Mouse (Mus musculus) forebrain, embryonic 12.5 days (tissue): ENCODE results near the gene Osbpl9. TPM values are rescaled to one million over a fixed set of nuclear protein-coding genes. Genes with fewer than 3 reads are reported as not detected.

ENCODE experiments used
- ATAC-seq: fragments of 200-750 bp; cut with Nextera tagmentation; 2 replicates; pipeline ENCODE4 v1.8.0; 2017; ENCODE audit warnings: moderate TSS enrichment; ENCODE audit not compliant: low FRiP score
- H3K27ac ChIP-seq: fragments of 300-500 bp; sonication (generic); 2 replicates; pipeline ENCODE4 v1.5.1; 2016; ENCODE audit warnings: mild to moderate bottlenecking
- H3K27me3 ChIP-seq: fragments of 300-500 bp; sonication (generic); 2 replicates; pipeline ENCODE4 v1.6.1; 2016; ENCODE audit warnings: mild to moderate bottlenecking
- H3K36me3 ChIP-seq: fragments of 300-500 bp; sonication (generic); replicated peaks from 2 replicates; pipeline ENCODE4 v1.6.1; 2016; ENCODE audit warnings: mild to moderate bottlenecking
- H3K4me1 ChIP-seq: fragments of 300-500 bp; sonication (generic); 2 replicates; pipeline ENCODE4 v1.6.1; 2016
- H3K4me2 ChIP-seq: fragments of 300-500 bp; sonication (generic); 2 replicates; pipeline ENCODE4 v1.6.1; 2016; ENCODE audit warnings: mild to moderate bottlenecking, moderate library complexity
- H3K4me3 ChIP-seq: fragments of 300-500 bp; sonication (generic); replicated peaks from 2 replicates; pipeline ENCODE4 v1.5.1; 2016; ENCODE audit warnings: mild to moderate bottlenecking
- H3K9ac ChIP-seq: fragments of 300-500 bp; sonication (generic); 2 replicates; pipeline ENCODE4 v1.6.1; 2016; ENCODE audit warnings: mild to moderate bottlenecking
- H3K9me3 ChIP-seq: fragments of 300-500 bp; sonication (generic); 2 replicates; pipeline ENCODE4 v1.6.1; 2016
- WGBS: fragments of 180-500 bp; shearing (Covaris S2); methylation state at CpG from one replicate; pipeline ENCODE4 v1.1.7; 2016; 5-methylcytosine and 5-hydroxymethylcytosine counted together
- polyA plus RNA-seq: library from polyadenylated mRNA; unstranded; fragments of >200 nt; fragmentation: Nextera tagmentation; extraction: Ambion mirVana; gene quantifications from 2 replicates; pipeline ENCODE4 v1.2.1, GENCODE M21; 2016

The Osbpl9 gene
- polyA plus RNA-seq, 1 experiment from 2014 or later, result 74.6 TPM

GRCm38 (mm10) chr4:109122830-109123555 lies 79.1 kb downstream of the Osbpl9 start:
- Histone ChIP-seq H3K9me3 (no peaks in the 10 kb centered on the region), H3K27me3 (no peaks in the 10 kb centered on the region), H3K4me1 (peaks cover 15% of the 10 kb centered on the region), H3K27ac (no peak overlapping the region), H3K36me3 (no peaks in the 10 kb centered on the region), H3K4me2 (no peak overlapping the region), H3K9ac (no peak overlapping the region), H3K4me3 (no peak overlapping the region)
- WGBS, result 79% methylated on average over 4 of the region's 4 CpGs
- no peak for ATAC-seq

DNA sequence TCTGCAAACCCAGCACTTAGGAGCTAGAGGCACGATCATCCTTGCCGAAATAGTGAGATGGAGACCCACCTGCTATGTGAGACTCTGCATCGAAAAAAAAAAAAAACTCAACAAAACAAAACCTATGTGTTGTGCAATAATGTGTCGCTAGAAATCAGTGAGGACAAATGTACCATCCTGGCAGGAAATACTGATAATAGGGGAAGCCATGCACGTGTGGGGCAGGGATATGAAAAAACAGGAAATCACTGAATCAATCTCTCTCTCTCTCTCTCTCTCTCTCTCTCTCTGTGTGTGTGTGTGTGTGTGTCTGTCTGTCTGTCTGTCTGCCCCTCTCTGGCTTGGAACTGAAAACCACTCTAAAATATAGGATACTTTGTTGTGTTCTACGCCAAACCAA lies 81.3 kb downstream of the Osbpl9 start:
- no peaks in the 10 kb centered on the region for H3K27me3 ChIP-seq

DNA sequence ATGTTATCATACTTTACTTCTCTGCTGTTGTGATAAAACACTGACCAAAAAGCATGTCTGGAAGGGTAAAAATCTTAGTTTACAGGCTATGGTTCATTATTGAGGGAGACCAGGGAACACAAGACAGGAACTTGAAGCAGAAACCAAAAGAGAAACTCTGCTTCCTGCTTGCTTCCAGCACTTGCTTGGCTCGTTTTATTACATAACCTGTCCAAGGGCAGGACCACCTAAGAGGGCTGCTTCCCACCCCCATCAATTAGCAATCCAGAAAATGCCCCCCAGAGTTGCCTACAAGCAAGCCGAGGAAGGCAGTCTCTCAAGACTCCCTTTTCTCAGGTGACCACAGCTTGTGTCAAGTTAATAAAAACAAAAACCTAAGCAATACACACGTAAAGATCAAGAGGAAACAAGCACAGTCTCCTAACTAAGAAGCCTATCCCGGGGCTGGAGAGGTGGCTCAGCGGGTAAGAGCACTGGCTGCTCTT lies 82.4 kb downstream of the Osbpl9 start:
- WGBS, result 87% methylated on average over 5 of the region's 5 CpGs
- Histone ChIP-seq H3K9me3 (no peaks in the 10 kb centered on the region), H3K4me2 (no peak overlapping the region), H3K4me1 (peaks cover 7% of the 10 kb centered on the region), H3K36me3 (no peaks in the 10 kb centered on the region), H3K27ac (no peak overlapping the region), H3K4me3 (no peak overlapping the region), H3K27me3 (no peaks in the 10 kb centered on the region), H3K9ac (no peak overlapping the region)
- no peak for ATAC-seq

More for the DNA sequence above, 81.3 kb downstream of the Osbpl9 start:
- no peaks in the 10 kb centered on the region for H3K36me3 ChIP-seq
- H3K4me3 ChIP-seq, result no peak overlapping the region
- H3K9ac ChIP-seq, result no peak overlapping the region
- no peak overlapping the region for H3K4me2 ChIP-seq
- H3K4me1 ChIP-seq, result peaks cover 7% of the 10 kb centered on the region
- 87% methylated on average over 6 of the region's 6 CpGs for WGBS
- no peak overlapping the region for H3K27ac ChIP-seq
- no peak for ATAC-seq
- no peaks in the 10 kb centered on the region for H3K9me3 ChIP-seq

DNA sequence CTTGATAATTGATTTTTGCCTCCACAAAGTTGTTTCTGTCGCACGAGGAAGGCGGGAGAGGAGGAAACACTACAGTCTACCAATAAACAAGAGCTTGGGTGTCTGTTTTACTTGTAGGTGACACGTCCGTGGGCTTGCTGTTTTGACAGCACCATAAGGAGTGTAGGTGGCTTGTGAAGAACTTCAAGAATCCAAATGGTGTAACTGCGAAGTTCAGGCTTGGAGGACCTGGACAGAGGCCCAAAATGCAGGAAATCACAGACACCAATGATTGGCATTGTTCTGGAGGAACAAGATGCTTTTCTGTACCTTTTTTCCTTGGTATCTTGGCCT lies 83.8 kb downstream of the Osbpl9 start:
- Histone ChIP-seq H3K27ac (peak overlapping the region; percentile 39; the same call in 1 of the 2 replicates), H3K4me2 (peak overlapping the region; percentile 75), H3K36me3 (no peaks in the 10 kb centered on the region), H3K9ac (peak overlapping the region; percentile 67; the same call in 1 of the 2 replicates), H3K4me1 (peaks cover 10% of the 10 kb centered on the region), H3K4me3 (peak overlapping the region; percentile 53), H3K27me3 (no peaks in the 10 kb centered on the region), H3K9me3 (no peaks in the 10 kb centered on the region)
- 7% methylated on average over 6 of the region's 6 CpGs for WGBS
- ATAC-seq, result peak; percentile 11; the same call in 1 of the 2 replicates

DNA sequence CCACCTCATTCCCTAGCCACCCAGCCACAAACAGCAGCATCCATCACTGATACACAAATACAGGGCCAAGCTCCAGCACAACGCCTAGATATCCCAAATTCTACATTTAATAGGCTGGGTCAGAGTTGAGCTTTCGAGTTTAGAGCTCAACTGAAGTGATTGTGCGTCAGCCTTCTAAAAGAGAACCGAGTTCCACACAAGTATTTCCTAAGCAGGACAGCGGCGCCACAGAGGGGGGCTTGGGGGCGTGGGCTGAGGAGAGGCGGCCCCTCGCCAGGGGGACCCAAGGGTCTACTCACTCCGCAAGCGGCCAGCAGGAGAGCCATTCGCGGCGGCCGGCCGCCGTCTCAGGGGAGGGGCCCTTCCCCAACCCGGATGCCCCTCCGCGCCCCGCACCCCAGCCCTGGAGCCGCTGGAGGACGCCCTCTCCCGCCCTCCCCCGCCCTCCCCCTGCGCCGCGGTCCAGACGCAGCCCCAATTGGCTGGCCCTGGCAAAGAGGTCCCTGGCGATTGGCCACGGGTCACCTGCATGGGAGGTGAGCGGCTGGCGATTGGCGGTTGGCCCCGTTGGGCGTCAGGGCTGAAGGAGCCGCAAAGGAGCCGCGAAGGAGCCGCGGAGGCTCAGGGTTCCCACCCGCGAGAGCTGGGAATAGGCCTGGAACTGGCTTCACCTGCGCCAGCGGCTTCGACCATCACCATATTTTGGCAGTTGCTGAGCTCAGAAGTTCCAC lies 84.3 kb downstream of the Osbpl9 start:
- Histone ChIP-seq H3K4me2 (peak overlapping the region; percentile 75), H3K36me3 (no peaks in the 10 kb centered on the region), H3K9me3 (no peaks in the 10 kb centered on the region), H3K27me3 (no peaks in the 10 kb centered on the region), H3K27ac (peak overlapping the region; percentile 73), H3K4me1 (peaks cover 13% of the 10 kb centered on the region), H3K9ac (peak overlapping the region; percentile 67), H3K4me3 (peak overlapping the region; percentile 53)
- WGBS, result under 1% methylated on average over 39 of the region's 46 CpGs
- peak; percentile 100 for ATAC-seq

DNA sequence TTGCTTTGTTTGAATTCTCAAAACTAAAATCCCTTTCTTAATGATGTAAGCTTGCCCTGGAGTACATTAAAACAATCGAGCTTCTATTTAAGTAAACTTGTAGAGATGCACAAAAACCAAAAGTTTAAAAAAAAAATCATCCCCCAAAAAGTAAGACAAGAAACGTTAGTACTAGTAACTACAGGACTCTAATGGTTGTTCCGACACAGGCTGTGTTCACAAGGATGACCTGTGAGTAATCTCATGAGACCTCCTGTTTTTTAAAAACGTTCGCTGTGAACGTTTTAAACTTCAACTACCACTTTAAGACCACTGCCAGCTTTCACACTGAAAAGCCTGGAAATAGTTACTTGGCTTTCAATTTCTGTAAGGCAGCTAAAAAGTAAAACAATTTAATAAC lies 85.1 kb downstream of the Osbpl9 start:
- Histone ChIP-seq H3K4me3 (0 out of 2 replicates have a peak overlapping the region, but pooled peaks have one; percentile 53), H3K27me3 (no peaks in the 10 kb centered on the region), H3K4me2 (peak overlapping the region; percentile 75; the same call in 1 of the 2 replicates), H3K4me1 (peaks cover 13% of the 10 kb centered on the region), H3K9me3 (no peaks in the 10 kb centered on the region), H3K9ac (no peak overlapping the region), H3K27ac (no peak overlapping the region), H3K36me3 (no peaks in the 10 kb centered on the region)
- 60% methylated on average over 6 of the region's 6 CpGs for WGBS
- ATAC-seq, result no peak

GRCm38 (mm10) chr4:109116494-109116893 lies 85.6 kb downstream of the Osbpl9 start:
- no peak overlapping the region for H3K4me2 ChIP-seq
- no peak for ATAC-seq
- no peak overlapping the region for H3K4me3 ChIP-seq
- H3K4me1 ChIP-seq, result peaks cover 13% of the 10 kb centered on the region
- H3K27ac ChIP-seq, result no peak overlapping the region
- H3K9me3 ChIP-seq, result no peaks in the 10 kb centered on the region
- WGBS, result 69% methylated on average over 3 of the region's 3 CpGs
- H3K9ac ChIP-seq, result no peak overlapping the region
- H3K27me3 ChIP-seq, result no peaks in the 10 kb centered on the region
- no peaks in the 10 kb centered on the region for H3K36me3 ChIP-seq

DNA sequence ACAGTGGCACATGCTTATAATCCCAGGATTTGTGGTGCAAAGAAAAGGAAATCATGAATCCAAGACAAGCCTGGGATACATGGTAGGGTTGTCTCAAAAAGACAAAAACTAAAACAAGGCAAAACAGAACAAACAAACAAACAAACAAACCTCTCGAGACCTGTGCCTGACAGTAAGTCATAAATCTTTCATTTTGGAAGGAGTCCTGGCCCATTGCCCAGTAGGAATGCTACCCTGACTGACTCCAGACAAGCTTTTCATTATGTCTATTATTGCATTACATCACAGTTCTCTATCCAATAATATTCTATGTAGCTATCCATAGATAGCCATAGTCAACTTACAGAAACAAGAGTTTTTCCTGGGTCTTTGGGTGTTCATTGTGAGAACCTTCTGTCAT lies 86.3 kb downstream of the Osbpl9 start:
- no peak overlapping the region for H3K27ac ChIP-seq
- H3K27me3 ChIP-seq, result no peaks in the 10 kb centered on the region
- WGBS, result 77% methylated on average over 1 of the region's 1 CpGs
- no peak overlapping the region for H3K9ac ChIP-seq
- no peaks in the 10 kb centered on the region for H3K36me3 ChIP-seq
- H3K9me3 ChIP-seq, result no peaks in the 10 kb centered on the region
- H3K4me3 ChIP-seq, result no peak overlapping the region
- no peak for ATAC-seq
- H3K4me2 ChIP-seq, result no peak overlapping the region
- H3K4me1 ChIP-seq, result peaks cover 13% of the 10 kb centered on the region

GRCm38 (mm10) chr4:109114308-109114707 lies 87.8 kb downstream of the Osbpl9 start:
- H3K36me3 ChIP-seq, result no peaks in the 10 kb centered on the region
- no peak overlapping the region for H3K27ac ChIP-seq
- no peak overlapping the region for H3K9ac ChIP-seq
- peaks cover 13% of the 10 kb centered on the region for H3K4me1 ChIP-seq
- 96% methylated on average over 1 of the region's 1 CpGs for WGBS
- no peak for ATAC-seq
- H3K9me3 ChIP-seq, result no peaks in the 10 kb centered on the region
- no peak overlapping the region for H3K4me2 ChIP-seq
- no peak overlapping the region for H3K4me3 ChIP-seq
- H3K27me3 ChIP-seq, result no peaks in the 10 kb centered on the region

DNA sequence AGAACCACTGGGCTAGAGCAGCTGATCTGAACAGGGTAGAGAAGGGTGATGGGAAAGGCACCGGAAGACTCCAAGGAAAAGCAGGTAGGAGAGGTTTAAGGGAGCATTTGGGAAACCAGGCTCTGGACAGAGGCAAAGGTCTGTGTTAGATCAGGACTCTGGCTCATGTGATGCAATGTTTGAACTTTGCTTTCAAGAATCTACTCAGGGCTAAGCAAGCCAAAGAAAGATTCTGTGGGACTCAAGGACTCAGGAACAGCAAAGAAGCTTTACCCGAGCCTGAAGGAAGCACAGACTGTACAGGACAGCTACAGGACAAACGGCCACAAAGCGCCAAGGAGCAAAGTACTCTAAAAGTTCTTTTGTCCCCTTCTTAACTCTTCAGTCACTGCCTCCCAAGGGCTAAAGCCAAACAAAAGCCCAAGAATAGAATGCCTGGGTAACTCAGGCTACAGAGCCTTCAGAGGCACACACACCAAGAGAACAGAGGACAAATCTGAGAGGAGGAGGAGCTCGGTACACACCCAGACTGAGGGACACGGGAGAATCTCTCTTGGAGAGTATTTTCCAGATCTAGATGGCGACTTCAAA lies 89.1 kb downstream of the Osbpl9 start:
- no peak overlapping the region for H3K4me3 ChIP-seq
- H3K9ac ChIP-seq, result no peak overlapping the region
- H3K27me3 ChIP-seq, result no peaks in the 10 kb centered on the region
- no peak overlapping the region for H3K27ac ChIP-seq
- H3K9me3 ChIP-seq, result no peaks in the 10 kb centered on the region
- 32% methylated on average over 7 of the region's 7 CpGs for WGBS
- H3K4me1 ChIP-seq, result peaks cover 9% of the 10 kb centered on the region; the same call in 1 of the 2 replicates
- no peak for ATAC-seq
- no peak overlapping the region for H3K4me2 ChIP-seq
- no peaks in the 10 kb centered on the region for H3K36me3 ChIP-seq

- Histone ChIP-seq H3K9me3 (no peaks in the 10 kb centered on the region), H3K4me2 (no peak overlapping the region), H3K4me3 (no peak overlapping the region), H3K27me3 (no peaks in the 10 kb centered on the region), H3K27ac (no peak overlapping the region), H3K36me3 (no peaks in the 10 kb centered on the region), H3K4me1 (peaks cover 6% of the 10 kb centered on the region; the same call in 1 of the 2 replicates), H3K9ac (no peak overlapping the region)
- 90% methylated on average over 2 of the region's 2 CpGs for WGBS
- no peak for ATAC-seq
Observed at GRCm38 (mm10) chr4:109110978-109111377, 91.1 kb downstream of the Osbpl9 start.

- no peak for ATAC-seq
- Histone ChIP-seq H3K4me2 (no peak overlapping the region), H3K9me3 (no peaks in the 10 kb centered on the region), H3K27ac (no peak overlapping the region), H3K9ac (no peak overlapping the region), H3K36me3 (no peaks in the 10 kb centered on the region), H3K27me3 (no peaks in the 10 kb centered on the region), H3K4me1 (peaks cover 6% of the 10 kb centered on the region; the same call in 1 of the 2 replicates), H3K4me3 (no peak overlapping the region)
- WGBS, result 94% methylated on average over 10 of the region's 10 CpGs
Observed at GRCm38 (mm10) chr4:109109686-109110085, 92.4 kb downstream of the Osbpl9 start.
